Mouse (Mus musculus) thymus, postnatal 36 days (tissue): ENCODE results near the gene Mup10.
"Not testable (repeated sequence)": the region's sequence is repeated elsewhere in the genome, so short reads cannot be mapped to it uniquely, and the experiment has no call there.

ENCODE experiments used
- DNase-seq, 2 experiments: peaks; one replicate each; pipeline ENCODE4 v3.0.0; 2022; ENCODE audit warnings: mixed read lengths in 2 of 2

Gene Mup10

GRCm38 (mm10) chr4:60582099-60582498 lies at the start of gene Mup10:
Gene Mup10, minus strand, starts transcription at chr4:60582199.
- DNase-seq = not testable (repeated sequence)
